Comparison of ENCODE assay signal across 13 mouse cellular contexts in genomic region chr14:60732081-60732480, GRCm38 (mm10). TPM values are rescaled to one million over a fixed set of nuclear protein-coding genes. Genes with fewer than 3 reads are reported as not detected.
DNase-seq lines count a peak whose midpoint lies in the region; ATAC-seq and TF ChIP-seq lines count a peak whose summit lies in the region.
"Had no signal": no experiment of that assay in that cellular context is flagged by ENCODE, and none has a peak within 500 bp of the region (broad histone marks: within the 10 kb centered on the region; RNA-seq: fewer than 3 reads in every experiment).

No protein-coding gene starts in this region.

- H3K4me2 ChIP-seq in embryonic facial prominence, embryonic 14.5 days (ENCODE audit: low read depth, low read length), result no peak overlapping the region

- TF ChIP-seq CTCF in heart, adult 2 months (IDR thresholded peaks at IDR 0.05), result no peak
- no peak for TF ChIP-seq CTCF in layer of hippocampus, adult 2 months (conservative IDR thresholded peaks at IDR 0.05)

- intact Hi-C loops in heart, adult 2 months (cut with DNase I), result no loop called here
- intact Hi-C loops in heart, postnatal 14 days (cut with DNase I), result loop anchor here (5.0 kb wide), 1 partner anchor 40 kb away; no protein-coding TSS in a partner anchor

- no peak for DNase-seq in heart, adult 2 months
- no peak for DNase-seq in heart, postnatal 14 days
- no peak for DNase-seq in layer of hippocampus, adult 2 months (ENCODE audit: low spot score in 2 of 2)
- DNase-seq in layer of hippocampus, adult 11-12 months (ENCODE audit: low spot score), result no peak
- no peak for DNase-seq in embryonic facial prominence, embryonic 14.5 days (ENCODE audit: low spot score)
- peak; percentile 76 for DNase-seq in thymus, postnatal 0 days (ENCODE audit: low spot score)
- DNase-seq in frontal cortex, postnatal 10 days (ENCODE audit: low spot score in 2 of 2), result no peak
- no peak for DNase-seq in layer of hippocampus, postnatal 10 days (ENCODE audit: low spot score in 2 of 2)
- DNase-seq: cerebellum, adult 18-20 months; kidney, adult 9 months; lung, adult 2 months had no signal

- no peaks in the 10 kb centered on the region for H3K27me3 ChIP-seq in heart, adult 2 months (ENCODE audit: control insufficient read depth, insufficient read depth, low read length)
- no peaks in the 10 kb centered on the region for H3K27me3 ChIP-seq in embryonic facial prominence, embryonic 14.5 days (replicated peaks; ENCODE audit: control insufficient read depth, insufficient read depth, low read length)

- ATAC-seq in embryonic facial prominence, embryonic 14.5 days (ENCODE audit: low read depth), result no peak

- H3K4me3 ChIP-seq in heart, adult 2 months, result no peak overlapping the region
- no peak overlapping the region for H3K4me3 ChIP-seq in layer of hippocampus, adult 2 months
- no peak overlapping the region for H3K4me3 ChIP-seq in embryonic facial prominence, embryonic 14.5 days (ENCODE audit: low read depth, low read length)

- no peaks in the 10 kb centered on the region; the same call in 1 of the 2 replicates for H3K79me2 ChIP-seq in heart, adult 2 months (replicated peaks; ENCODE audit: control insufficient read depth, insufficient read depth, low read length)

- H3K4me1 ChIP-seq in heart, adult 2 months (ENCODE audit: control insufficient read depth, insufficient read depth, low read length), result peaks cover 27% of the 10 kb centered on the region
- peaks cover 37% of the 10 kb centered on the region for H3K4me1 ChIP-seq in embryonic facial prominence, embryonic 14.5 days (ENCODE audit: control insufficient read depth, insufficient read depth, low read length)

- peaks cover 2% of the 10 kb centered on the region for H3K36me3 ChIP-seq in heart, adult 2 months (ENCODE audit: control insufficient read depth, insufficient read depth, low read length)
- H3K36me3 ChIP-seq in embryonic facial prominence, embryonic 14.5 days (ENCODE audit: control insufficient read depth, insufficient read depth, low read length), result no peaks in the 10 kb centered on the region

- H3K27ac ChIP-seq in heart, adult 2 months, result peak overlapping the region; percentile 54
- H3K27ac ChIP-seq in layer of hippocampus, adult 2 months, result peak overlapping the region; percentile 74; the same call in 1 of the 2 replicates
- H3K27ac ChIP-seq in embryonic facial prominence, embryonic 14.5 days (replicated peaks; ENCODE audit: low read depth, low read length), result 0 out of 2 replicates have a peak overlapping the region, but pooled peaks have one; percentile 70

- peaks cover 4% of the 10 kb centered on the region; the same call in 1 of the 2 replicates for H3K9me3 ChIP-seq in embryonic facial prominence, embryonic 14.5 days (ENCODE audit: control insufficient read depth, low read length)

- TF ChIP-seq EP300 in heart, adult 2 months (IDR thresholded peaks at IDR 0.05; ENCODE audit: insufficient read depth, low read depth, low read length), result no peak

- 30% methylated on average over 6 of the region's 6 CpGs for WGBS in heart, adult 2 months
- 38% methylated on average over 6 of the region's 6 CpGs for WGBS in embryonic facial prominence, embryonic 14.5 days

- no peak overlapping the region for H3K9ac ChIP-seq in heart, adult 2 months (ENCODE audit: low read depth, low read length)
- H3K9ac ChIP-seq in embryonic facial prominence, embryonic 14.5 days (ENCODE audit: low read depth, low read length), result no peak overlapping the region
- H3K9ac ChIP-seq: hindbrain, embryonic 14.5 days had no signal

- TF ChIP-seq POLR2A in heart, adult 2 months (IDR thresholded peaks at IDR 0.05; ENCODE audit: insufficient read depth, low read depth, low read length), result no peak

RNA-seq across cellular contexts. Expression of gene C1qtnf9, which starts 35.9 kb away (rescaled TPM):
- total RNA-seq in heart, adult 2 months (2021), result 10 to 100 TPM; 44.0 to 45.5 TPM
- 27.8 and 59.4 TPM in 2 replicates for polyA plus RNA-seq in heart, adult 2 months (2012; rRNA removed)
- 10 to 100 TPM; 42.8 to 43.8 TPM for total RNA-seq in heart, postnatal 14 days (2021)
- under 1 TPM; 0.29 to 0.44 TPM for total RNA-seq in layer of hippocampus, adult 2 months (2021)
- 0.97 and 1.3 TPM in 2 replicates for polyA plus RNA-seq in embryonic facial prominence, embryonic 14.5 days (2014; fragmentation: Nextera tagmentation; extraction: Ambion mirVana)
- 3.0 and 4.0 TPM in 2 replicates for polyA plus RNA-seq in thymus, postnatal 0 days (2015; fragmentation: Nextera tagmentation; extraction: Ambion mirVana)
- total RNA-seq in layer of hippocampus, postnatal 10 days (2021), result under 1 TPM in 1 of 2 experiments, not detected in 1; 0.18 TPM
- total RNA-seq: megakaryocyte-erythroid progenitor cell, adult 5-6 weeks had no signal
- polyA plus RNA-seq: hindbrain, embryonic 14.5 days had no signal

RNA-seq across cellular contexts. Expression of gene Mipep, which starts 52.3 kb away (rescaled TPM):
- total RNA-seq in heart, adult 2 months (2021), result 10 to 100 TPM; 61.6 to 71.8 TPM
- 26.0 and 38.4 TPM in 2 replicates for polyA plus RNA-seq in heart, adult 2 months (2012; rRNA removed)
- total RNA-seq in heart, postnatal 14 days (2021), result 10 to 100 TPM; 51.6 to 52.2 TPM
- total RNA-seq in layer of hippocampus, adult 2 months (2021), result 10 to 100 TPM; 31.1 to 33.9 TPM
- polyA plus RNA-seq in embryonic facial prominence, embryonic 14.5 days (2014; fragmentation: Nextera tagmentation; extraction: Ambion mirVana), result 22.6 and 23.5 TPM in 2 replicates
- 13.9 and 15.5 TPM in 2 replicates for polyA plus RNA-seq in thymus, postnatal 0 days (2015; fragmentation: Nextera tagmentation; extraction: Ambion mirVana)
- total RNA-seq in layer of hippocampus, postnatal 10 days (2021), result 10 to 100 TPM; 25.9 to 26.8 TPM

Comparison
In these comparisons a context has a peak if more than half of its experiments do, and no peak if none do; other contexts are left out.
1. RNA of gene C1qtnf9, which starts 35.9 kb away (total RNA-seq): 44.0 to 45.5 TPM in heart, adult 2 months and 42.8 to 43.8 TPM in heart, postnatal 14 days; 0.29 to 0.44 TPM in layer of hippocampus, adult 2 months and 0.18 TPM in layer of hippocampus, postnatal 10 days; every median in the first group is over 10 times any median in the second.
2. Peak in every context shown above with its lines, with median percentiles within 50 percentile points of each other: H3K27ac ChIP-seq.